Mouse (Mus musculus) skeletal muscle tissue, adult 2 months (tissue): ENCODE data around the gene Steap3.
A peak's percentile ranks its signal among the peaks of the same experiment; 100 is the strongest.

Experiments used
- DNase-seq: peaks from one replicate; pipeline ENCODE4 v3.0.0-alpha.2; 2012; ENCODE audit warnings: low read depth, low spot score

Steap3 gene

DNA sequence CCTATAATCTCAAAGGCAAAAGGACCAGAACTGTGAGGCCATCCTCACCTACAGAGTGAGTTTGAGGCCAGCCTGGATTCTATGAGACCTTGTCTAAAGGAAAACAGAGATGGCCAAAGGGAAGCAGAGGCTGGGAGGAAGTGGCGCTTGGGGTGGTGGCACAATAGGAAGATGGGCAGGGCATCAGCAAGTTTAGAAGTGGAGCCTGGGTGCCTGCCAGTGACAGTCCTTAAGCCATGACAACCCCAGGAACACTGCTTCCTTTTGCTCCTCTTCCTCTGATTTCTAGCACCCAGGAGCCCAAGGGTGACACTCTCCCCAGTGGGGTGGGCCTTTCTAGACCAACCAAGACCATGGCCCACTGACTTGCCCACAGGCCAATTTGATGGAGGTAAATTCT, 21.3 kb downstream of the Steap3 start:
- no peak for DNase-seq

DNA sequence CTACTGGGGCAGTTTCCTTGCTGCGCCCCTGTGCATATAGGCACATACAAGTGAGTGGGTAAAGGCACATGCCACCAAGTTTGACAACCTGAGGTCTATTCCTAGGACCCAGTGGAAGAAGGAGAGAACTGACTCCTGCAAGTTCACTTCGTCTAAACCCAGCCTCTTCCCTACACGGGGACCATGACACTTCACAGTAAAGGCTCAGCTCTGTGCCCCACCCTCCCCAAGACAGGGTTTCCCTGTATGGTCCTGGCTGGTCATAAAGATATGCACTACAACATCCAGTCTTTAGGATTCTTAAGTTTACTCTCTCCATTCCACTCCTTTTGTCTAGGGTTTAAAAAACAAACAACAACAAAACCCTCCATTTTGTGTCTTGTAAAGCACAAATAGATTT, 21.9 kb downstream of the Steap3 start:
- no peak for DNase-seq

DNA sequence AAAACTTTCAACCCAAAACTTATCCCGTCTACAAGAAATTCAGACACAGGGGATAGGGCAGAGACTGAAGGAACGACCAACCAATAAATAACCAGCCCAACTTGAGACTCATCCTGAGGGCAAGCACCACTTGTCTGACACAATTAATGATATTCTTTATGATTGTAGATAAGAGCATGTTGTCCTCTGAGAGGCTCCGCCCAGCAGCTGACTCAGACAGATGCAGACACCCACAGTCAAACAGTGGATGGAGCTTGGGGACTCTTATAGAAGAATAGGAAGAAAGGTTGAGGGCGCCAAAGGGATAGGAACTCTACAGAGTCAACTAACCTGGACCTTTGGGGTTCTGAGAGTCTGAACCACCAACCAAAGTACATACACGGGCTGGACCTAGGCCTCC, 22.7 kb downstream of the Steap3 start:
- DNase-seq, result no peak

DNA sequence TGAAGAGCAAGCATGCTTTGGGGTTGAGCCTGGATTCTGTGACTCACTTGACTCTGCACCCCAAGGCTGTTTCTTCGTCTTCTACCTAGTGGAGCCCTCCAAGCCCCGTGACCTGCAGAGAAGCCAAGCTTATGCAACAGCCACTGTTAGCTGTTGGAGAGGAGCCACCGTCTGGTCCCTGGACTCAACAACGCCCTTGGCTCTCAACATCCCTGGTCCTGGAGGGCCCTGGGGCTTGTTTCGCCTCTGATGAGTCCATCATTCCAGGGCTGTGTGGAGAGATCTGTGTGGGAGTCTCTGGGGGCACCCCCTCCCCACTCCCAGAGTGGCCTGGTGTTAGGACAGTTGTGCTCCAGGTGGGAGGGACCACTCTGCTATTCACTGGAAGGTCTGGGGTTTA, 24.3 kb downstream of the Steap3 start:
- DNase-seq, result peak; percentile 96

DNA sequence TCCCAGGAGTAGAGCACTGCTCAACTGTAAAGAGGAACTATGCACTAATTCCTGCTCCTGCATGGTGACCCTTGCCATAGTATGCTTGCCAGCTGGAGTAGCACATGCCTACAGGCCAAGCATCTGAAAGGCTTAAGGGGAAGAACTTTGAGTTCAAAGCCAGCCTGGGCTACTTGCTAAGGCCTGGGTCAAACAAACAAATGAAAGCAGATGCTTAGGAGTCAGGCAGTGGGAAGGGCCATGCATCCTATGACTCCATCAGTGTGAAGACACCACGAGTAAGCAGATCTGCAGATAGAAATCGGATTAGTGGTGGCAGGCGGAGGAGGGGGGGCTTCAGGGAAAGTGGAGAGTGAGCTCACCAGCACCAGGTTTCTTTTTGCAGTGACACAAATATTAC, 25.2 kb downstream of the Steap3 start:
- DNase-seq, result no peak

DNA sequence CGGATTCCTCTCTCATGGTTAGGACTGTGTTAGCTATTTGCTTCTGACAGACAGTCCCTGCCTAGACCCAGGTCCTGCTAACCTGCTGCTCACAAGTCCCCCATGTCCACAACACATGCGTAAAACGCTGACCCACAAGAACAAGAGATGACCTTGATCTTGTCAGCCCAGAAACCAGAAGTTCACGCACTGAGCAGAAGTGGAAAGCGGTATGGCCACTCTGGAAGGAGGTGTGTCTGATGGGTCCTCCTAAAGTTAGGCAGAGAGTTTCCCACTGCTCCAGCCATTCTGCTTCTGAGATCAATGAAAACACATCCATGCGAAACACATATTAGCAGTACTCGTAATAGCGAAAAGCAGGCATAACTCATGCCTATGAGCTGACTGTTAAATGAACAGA, 25.6 kb downstream of the Steap3 start:
- DNase-seq, result no peak

DNA sequence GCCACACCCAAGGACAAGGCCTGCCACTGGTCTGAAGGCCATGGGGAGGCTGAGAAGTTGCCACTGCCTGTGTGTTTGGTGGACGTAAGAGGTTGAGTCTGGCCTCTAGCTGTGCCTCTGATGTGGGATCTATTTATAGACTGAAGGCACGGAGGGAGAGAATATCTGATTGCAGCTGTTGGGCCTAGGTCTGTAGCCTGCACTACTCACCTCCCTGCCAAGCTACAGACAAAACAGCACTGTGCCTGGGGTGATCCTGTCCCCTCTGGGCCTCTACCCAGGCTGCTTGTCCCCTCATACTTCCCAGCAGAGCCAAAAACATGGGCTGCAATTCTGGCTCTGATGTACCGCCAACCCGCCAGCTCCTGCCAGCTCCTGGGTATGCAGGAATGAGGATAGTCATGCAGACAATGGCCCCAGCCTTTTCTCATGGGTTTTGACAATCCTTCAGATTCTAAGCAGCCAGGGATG, 26.8 kb downstream of the Steap3 start:
- DNase-seq, result peak; percentile 88

DNA sequence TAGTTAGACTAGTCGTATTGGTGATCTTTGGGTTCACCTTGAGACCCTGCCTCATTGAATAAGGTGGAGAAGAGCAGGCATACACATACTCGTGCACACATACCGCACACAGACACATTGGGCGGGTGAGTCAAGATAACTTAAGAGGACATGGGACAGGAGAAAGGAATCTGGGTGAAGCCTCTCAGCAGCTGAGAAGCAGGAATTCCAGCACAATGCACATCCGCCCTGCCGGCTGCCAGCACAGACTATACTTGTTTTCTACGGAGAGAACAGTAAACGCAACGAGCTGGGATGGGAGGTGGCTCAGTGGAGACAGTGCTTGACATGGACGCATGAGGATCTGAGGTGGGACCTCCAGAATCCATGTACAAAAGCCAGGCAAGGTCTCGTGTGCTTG, 27.9 kb downstream of the Steap3 start:
- no peak for DNase-seq

DNA sequence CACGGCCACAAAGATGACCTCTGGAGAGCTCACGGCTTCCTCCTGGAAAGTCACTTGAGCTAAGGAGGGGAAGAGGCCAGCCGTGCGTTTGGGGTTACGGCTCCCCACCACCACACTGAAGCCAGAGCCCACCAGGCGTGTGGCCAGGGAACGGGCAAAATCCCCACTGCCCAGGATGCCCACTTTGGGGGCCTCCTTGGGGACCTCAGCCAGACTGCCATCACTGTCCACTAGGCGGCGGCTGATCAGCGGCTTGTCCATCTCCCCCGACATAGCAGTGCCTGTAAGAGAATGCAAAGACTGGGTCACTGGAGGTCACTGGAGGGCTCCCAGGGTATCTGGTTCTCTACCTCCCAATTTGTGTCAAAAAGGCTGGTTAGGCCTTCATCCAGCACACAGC, 28.5 kb downstream of the Steap3 start:
- DNase-seq, result no peak

DNA sequence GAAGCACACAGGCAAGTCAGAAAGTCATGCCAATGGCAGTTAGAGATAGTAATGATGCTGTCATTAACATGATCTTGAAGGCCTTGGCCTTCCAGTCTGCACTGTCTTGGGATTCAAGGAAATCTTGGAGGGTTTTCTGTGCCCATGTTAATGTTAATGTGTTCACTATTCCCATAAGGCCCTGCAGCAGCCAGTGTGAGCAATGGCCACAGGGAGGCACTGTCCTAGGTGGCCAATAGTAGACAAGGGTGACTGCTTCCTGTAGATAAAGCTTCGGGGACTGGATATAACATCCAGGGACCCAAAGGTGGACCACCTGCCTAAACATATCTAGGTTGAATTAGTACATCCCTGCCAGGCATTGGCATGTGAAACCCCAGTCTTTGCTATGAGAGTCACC, 35.4 kb downstream of the Steap3 start:
- DNase-seq, result no peak

DNA sequence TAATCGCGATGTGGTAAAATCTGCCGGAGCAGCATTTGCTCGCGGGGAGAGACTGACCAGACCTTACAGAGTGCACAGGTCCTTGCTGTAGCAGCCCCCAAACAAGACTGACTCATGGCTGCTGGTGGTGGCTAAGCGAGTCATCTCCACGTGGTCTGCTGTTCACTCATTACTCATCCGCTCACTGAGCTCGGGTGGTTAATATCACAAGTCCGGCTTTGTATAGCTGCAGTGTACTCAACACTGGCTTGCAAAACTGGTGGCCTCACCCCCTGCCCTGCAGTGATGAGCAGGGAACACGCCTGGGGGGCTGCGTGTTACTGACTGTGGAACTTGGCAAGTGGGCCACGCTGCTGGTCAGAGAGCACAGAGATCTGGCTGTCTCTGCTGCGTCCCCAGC, 36.1 kb downstream of the Steap3 start:
- no peak for DNase-seq

DNA sequence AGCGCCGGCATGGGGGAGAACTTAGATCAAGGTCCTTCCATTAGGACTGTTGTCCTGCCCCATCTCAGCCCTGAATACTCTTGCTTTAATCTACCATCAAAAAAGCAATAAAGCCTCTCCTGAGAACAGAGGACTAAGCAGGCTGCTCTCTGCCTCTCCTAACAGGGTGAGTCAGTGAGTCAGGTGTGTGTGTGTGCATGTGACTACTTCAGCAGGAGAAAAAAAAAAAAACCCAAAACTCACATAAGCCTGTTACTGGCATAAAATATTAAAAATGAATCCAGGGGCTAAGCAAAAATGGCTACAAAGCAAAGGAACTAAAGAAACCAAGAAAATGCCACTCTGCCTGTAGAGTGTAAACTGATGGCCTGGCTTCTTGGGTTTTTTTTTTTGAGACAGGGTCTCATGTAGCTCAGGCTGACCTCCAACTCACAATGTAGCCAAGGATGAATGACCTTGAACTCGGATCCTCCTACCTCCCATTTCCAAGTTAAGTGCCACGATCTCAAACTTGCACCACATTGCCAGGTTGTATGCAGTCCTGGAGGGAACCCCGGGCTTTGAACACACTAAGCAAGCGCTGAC, 36.8 kb downstream of the Steap3 start:
- no peak for DNase-seq

DNA sequence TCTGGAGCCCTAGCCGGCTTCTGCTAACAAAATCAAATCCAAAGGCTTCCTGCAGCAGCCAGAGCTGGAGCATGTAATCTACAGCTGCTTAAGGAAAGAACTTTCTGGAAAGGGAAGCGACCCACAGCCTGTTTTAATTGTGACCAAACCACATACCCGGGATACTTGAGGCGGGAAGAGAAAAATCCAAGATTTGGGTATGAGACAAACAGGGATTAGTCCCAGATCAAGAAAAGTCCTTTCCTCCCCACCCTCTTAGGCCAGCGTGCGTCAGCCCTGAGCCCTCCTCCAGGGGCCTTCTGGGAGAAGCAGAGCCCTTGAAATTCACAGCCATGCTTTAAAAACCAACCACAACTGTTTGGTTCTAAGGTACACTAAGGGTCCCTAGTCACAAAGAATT, 40.3 kb downstream of the Steap3 start:
- peak; percentile 45 for DNase-seq

DNA sequence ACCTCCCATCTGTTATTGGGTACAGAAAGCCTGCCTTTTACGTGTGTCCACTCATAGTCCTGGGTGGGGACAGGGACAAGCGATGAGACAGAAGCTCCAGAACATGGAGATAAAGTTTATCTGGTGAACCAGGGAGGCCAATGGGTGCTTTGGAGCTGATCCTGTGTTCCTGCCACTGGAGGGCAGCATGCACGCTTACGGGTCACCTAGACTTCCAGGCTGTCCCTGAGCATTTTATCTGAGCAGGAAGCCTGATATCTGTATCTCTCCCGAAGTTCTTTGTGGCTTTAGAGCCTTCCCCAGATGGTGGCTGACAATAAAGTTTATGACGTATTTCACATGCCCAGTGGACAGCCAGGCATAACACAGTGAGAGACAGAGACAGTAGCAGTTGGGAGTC, 41.2 kb downstream of the Steap3 start:
- peak; percentile 43 for DNase-seq

DNA sequence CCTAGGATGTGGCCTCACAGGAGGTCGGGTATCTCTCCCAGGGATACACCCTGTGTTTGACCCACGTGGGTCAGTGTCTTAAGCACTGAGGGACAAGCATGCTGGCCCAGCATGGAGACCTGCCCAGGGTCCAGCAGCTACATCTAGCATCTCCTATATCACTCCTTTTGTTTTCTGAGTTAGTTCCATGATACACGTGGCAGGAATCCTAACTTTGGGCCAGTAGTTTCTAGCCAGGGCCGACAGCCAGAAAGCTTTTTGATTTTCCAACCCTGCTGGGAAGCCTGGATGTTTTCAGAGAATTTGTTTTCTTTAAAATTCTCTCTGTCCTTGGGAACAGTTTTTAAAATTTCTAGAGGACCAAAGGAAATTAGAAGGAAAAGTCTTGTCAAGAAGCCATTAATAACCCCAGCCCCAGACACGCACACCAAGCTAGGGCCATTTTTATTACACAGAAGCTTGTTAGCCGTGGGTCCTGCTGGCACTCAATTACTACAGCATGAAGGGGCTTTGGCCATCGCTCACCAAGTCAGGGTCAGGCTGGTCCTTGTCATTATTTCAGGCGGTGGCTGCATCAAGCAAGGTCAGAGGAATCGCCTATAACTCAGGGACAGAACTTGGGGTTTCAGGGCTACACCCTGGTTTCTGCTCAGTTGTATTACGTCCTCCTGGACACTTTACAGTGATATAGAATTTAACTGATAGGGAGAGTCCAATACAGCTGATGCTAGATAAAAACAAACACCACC, 42.6 kb downstream of the Steap3 start:
- DNase-seq, result peak; percentile 75

DNA sequence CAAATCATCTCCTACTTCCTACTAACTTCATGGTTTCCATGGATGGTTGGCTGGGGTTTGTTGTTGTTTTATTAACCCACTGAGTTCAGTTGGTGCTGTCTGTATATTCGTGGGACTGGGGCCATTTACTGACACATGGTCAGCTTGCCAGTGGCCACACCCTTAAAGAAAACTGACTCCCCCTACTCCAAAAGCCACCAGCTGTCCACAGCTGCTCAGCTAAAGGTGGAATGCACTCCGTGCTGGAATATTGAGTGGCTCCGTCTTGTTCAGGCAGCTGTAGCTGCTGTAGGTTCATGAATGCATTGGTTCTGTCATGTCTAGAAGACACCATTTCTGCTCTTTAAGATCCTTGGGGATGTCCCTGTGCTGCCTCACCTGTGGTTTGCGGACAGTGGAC, 48.9 kb downstream of the Steap3 start:
- DNase-seq, result no peak

DNA sequence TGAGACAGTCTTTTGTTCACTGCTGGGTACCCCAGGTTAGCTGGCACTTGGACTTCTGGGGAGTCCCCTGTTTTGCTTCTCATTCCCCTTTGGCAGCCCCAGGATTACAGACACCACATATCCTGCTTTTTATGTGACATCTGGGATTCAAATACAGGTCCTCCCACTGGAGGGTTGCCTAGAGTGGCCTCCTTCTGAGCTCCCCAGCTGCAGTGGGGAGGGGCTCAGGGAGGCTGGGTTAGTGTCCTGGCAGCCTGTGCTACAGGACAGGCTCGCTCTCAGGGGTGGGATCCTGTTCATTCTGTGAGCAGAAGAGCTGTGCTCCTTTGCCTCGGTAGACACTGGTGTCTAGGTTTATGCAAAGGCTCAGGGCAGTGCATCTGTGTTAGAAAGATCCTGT, 51.2 kb downstream of the Steap3 start:
- peak; percentile 71 for DNase-seq

DNA sequence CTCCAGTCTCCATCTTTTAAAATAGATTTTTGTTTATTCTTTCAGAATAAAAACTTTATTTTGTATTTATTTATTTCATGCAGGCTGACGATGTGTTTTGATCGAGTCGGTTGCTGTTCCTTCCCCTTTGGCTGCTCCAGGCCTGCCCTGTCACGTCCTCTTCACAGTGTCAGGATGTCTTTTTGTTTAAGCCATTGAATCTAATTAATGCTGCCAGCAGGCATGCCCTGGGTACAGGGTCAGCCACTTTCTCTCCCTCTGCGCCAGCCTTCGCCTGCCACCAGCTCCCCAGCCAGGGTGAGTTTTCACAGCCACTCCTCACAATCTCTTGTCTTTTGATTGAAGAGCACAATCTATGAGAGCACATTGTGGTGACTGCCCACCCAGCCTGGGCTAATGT, 51.7 kb downstream of the Steap3 start:
- DNase-seq, result no peak

DNA sequence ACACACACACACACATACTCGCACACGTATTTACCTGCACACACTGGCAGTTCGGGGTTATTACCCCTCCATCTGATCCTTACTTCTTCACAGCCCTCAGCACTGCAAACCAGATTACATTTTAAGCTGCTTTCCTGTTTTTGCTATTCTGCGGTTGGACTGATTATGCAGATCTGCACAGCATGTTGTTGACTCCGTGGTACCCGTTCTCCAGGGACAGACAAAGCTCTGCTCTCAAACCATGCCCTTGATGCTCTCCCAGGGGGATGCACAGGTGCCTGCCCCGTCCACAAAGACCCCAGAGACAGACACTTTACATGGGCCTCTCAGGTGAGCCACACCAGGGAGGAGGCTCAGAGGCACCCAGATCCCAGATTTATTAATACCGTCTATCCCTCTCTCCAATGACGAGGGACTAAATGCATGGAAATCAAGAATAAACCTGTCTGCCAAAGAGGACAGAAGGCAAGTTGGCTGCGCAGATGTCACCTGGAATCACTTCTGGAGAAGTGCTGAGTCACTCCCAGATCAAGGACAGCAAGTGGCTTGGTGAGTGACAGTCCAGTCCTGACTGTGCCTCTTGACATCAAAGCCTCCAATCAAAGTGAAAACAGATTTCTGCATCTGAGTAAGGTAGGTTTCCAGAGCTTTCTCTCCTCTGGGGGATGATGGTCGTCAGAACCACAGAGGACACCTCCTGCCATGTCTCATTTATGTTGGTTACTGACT, 63.8 kb downstream of the Steap3 start:
- no peak for DNase-seq

DNA sequence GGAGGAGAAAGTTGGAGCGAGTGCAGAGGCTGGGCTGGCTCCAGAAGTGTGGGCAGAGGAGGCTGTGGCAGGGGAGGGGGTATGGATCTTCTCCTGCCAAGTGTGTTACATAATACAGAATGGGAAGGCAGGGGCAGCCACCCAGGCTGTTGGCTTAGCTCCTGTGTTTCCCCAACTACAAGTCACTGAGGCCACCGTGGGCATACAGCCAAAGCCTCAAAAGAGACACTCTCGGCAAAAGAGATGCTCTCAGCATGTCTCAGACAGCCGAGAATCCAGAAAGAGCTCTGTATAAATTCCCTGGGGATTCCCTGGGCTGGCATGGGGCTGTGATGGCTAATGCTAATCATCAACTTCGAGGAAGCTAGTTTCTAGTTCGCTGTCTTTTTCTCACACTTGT, 64.9 kb downstream of the Steap3 start:
- peak; percentile 47 for DNase-seq

DNA sequence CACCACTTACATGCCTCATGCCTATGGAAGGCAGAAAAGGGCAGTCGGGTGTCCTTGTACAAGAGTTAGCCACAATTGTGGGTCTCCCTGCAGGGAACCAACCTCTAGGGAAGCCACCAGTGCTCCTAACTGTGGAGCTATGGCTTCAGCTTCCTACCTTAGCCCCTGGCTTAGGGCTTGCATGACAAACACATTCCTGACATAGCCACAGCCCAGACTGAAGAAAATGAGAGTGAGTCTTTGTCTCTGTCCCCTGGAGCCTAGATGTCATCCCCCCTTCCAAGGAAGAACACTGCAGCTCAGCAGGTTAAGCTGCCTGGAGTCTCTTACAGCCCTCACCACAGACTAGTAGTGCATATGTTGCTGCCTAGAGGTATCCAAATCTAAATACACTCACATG, 67.7 kb downstream of the Steap3 start:
- DNase-seq, result no peak

DNA sequence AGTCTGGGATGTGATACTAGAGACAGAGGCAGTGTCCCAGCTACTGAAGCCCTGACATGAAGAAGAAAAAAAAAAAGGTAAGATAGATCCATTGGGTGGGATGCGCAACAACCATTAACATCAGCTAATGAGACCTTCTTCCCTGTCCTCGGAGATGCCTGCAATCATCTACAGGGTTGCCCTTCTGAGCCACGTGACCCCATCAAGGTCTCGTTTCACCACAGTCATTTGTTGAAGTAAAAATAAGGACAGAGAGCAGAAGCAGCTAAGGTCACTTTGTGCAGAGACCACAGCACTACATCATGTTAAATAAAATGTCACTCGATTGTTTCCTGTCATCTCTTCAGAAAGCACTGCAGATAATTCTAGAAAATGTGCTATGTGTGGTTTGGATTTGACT, 68.7 kb downstream of the Steap3 start:
- DNase-seq, result no peak

DNA sequence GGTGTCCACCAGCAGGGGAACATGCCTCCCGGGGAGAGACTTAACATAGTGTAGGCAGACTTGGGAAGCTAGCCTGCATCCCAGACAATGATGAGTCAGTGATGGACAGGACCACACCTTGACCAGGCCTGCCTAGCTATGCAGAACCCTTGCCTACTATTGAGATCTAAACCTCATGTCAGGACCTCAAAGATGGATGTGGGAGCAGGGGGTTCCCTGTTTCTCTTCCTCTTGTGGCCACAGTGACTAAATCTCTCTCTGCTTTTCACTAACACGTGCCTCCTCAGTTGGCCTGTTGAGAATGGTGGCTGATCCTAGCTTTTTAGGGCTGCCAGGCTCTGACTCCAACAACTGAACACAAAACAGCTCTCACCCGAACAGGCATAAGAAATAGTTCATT, 70.0 kb downstream of the Steap3 start:
- no peak for DNase-seq
